Mouse (Mus musculus) erythroblast, embryonic 14.5 days (primary cell): ENCODE results near the gene Gm20765.
"Not testable (repeated sequence)": the region's sequence is repeated elsewhere in the genome, so short reads cannot be mapped to it uniquely, and the experiment has no call there.

Experiments
- GATA1 ChIP-seq: IDR thresholded peaks from 2 replicates; pipeline ENCODE4 v1.6.1; 2012; ENCODE audit warnings: low read length, inconsistent platforms, mixed read lengths
- TAL1 ChIP-seq: IDR thresholded peaks from 3 replicates; pipeline ENCODE4 v1.6.1; 2012; ENCODE audit warnings: low read length, inconsistent platforms, mixed read lengths

- TF ChIP-seq TAL1, GATA1: not testable (repeated sequence)
These were observed 42.6 kb upstream of the Gm20765 start, which contains the start of gene Gm21293 for GRCm38 (mm10) chr10:104142687-104143086.
